Comparison of ENCODE assay signal across 8 mouse cellular contexts in the genomic region with DNA sequence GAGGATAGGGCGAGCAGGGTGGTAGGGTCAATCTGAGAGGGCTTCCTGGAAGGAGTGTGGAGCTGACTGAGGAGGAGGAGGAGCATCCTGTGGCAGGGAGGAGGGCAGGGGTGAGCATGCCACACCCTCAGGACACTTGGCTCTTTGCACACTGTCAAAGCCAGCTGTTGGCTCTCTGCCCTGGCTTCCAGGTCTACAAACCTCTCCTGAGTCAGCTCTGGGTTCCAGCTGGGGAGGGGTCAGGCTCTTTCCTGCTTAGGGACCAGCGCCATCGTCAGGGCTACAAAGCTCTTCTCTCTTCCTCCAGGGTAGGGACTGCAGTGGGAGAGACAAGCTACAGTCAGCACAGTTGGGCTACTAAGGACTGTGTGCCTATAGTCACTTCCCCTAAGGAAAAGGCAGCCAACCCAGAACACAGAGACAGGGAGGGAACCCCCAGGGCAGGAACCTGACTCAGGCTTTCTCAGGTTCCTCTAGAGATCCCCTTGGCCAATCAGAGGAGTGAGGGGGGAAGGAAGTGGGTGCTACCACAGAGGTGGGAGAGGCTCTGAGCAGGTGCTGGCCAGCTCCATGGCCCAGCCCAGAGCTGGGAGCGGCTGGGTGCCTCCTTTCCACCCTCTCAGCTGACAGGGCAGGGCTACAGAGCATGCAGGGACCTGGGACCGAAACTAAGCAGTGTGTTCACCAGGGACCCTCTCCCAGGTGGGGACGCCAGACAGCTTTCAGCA. TPM values are rescaled to one million over a fixed set of nuclear protein-coding genes. Genes with fewer than 3 reads are reported as not detected.
A peak's percentile ranks its signal among the peaks of the same experiment; 100 is the strongest.
DNase-seq lines count a peak whose midpoint lies in the region; ATAC-seq and TF ChIP-seq lines count a peak whose summit lies in the region.

No protein-coding gene starts in this region.

- H3K9ac ChIP-seq in lung, embryonic 14.5 days = no peak overlapping the region
- H3K9ac ChIP-seq in liver, embryonic 11.5 days (ENCODE audit: low read depth, low read length) = 0 out of 2 replicates have a peak overlapping the region, but pooled peaks have one; percentile 37
- H3K9ac ChIP-seq in forebrain, embryonic 11.5 days (ENCODE audit: low read length) = no peak overlapping the region

- TF ChIP-seq CTCF in lung, embryonic 14.5 days (IDR thresholded peaks at IDR 0.05; ENCODE audit: low read depth) = no peak

- H3K9me3 ChIP-seq in lung, embryonic 14.5 days (ENCODE audit: low read depth, low read length) = no peaks in the 10 kb centered on the region
- H3K9me3 ChIP-seq in embryonic facial prominence, embryonic 10.5 days = no peaks in the 10 kb centered on the region
- H3K9me3 ChIP-seq in liver, embryonic 11.5 days (ENCODE audit: control insufficient read depth, low read length) = no peaks in the 10 kb centered on the region
- H3K9me3 ChIP-seq in forebrain, embryonic 11.5 days (ENCODE audit: control insufficient read depth, low read length) = no peaks in the 10 kb centered on the region

- peaks cover 14% of the 10 kb centered on the region for H3K4me1 ChIP-seq in lung, embryonic 14.5 days (ENCODE audit: insufficient read depth)
- H3K4me1 ChIP-seq in embryonic facial prominence, embryonic 10.5 days = peaks cover 21% of the 10 kb centered on the region
- H3K4me1 ChIP-seq in liver, embryonic 11.5 days (replicated peaks; ENCODE audit: control insufficient read depth, insufficient read depth, low read length) = peaks cover 11% of the 10 kb centered on the region
- H3K4me1 ChIP-seq in forebrain, embryonic 11.5 days (replicated peaks; ENCODE audit: control insufficient read depth, insufficient read depth, low read length) = peaks cover 3% of the 10 kb centered on the region; the same call in 1 of the 2 replicates

- no peaks in the 10 kb centered on the region for H3K27me3 ChIP-seq in lung, embryonic 14.5 days (ENCODE audit: insufficient read depth, low read length)
- H3K27me3 ChIP-seq in embryonic facial prominence, embryonic 10.5 days (replicated peaks; ENCODE audit: low read depth, poor library complexity, severe bottlenecking) = 0 out of 2 replicates have a peak, but pooled peaks cover 4% of the 10 kb centered on the region
- H3K27me3 ChIP-seq in liver, embryonic 11.5 days (replicated peaks; ENCODE audit: control insufficient read depth, insufficient read depth, low read length) = no peaks in the 10 kb centered on the region
- H3K27me3 ChIP-seq in forebrain, embryonic 11.5 days (ENCODE audit: control insufficient read depth, insufficient read depth, low read length) = no peaks in the 10 kb centered on the region

- WGBS in lung, embryonic 14.5 days = 44% methylated on average over 6 of the region's 6 CpGs
- 58% methylated on average over 6 of the region's 6 CpGs for WGBS in embryonic facial prominence, embryonic 10.5 days
- 58% methylated on average over 6 of the region's 6 CpGs for WGBS in liver, embryonic 11.5 days
- 58% methylated on average over 6 of the region's 6 CpGs for WGBS in forebrain, embryonic 11.5 days

- H3K27ac ChIP-seq in lung, embryonic 14.5 days (ENCODE audit: low read depth) = no peak overlapping the region
- 0 out of 2 replicates have a peak overlapping the region, but pooled peaks have one; percentile 35 for H3K27ac ChIP-seq in embryonic facial prominence, embryonic 10.5 days (replicated peaks)
- H3K27ac ChIP-seq in liver, embryonic 11.5 days (ENCODE audit: low read depth, low read length) = no peak overlapping the region
- no peak overlapping the region for H3K27ac ChIP-seq in forebrain, embryonic 11.5 days (ENCODE audit: low read depth, low read length)

- no peak for ATAC-seq in lung, embryonic 14.5 days (ENCODE audit: insufficient read depth)
- 0 out of 2 replicates have a peak, but pooled peaks have one; percentile 34 for ATAC-seq in liver, embryonic 11.5 days (replicated peaks; ENCODE audit: low FRiP score)
- ATAC-seq in forebrain, embryonic 11.5 days (replicated peaks; ENCODE audit: low FRiP score) = no peak

- H3K36me3 ChIP-seq in lung, embryonic 14.5 days (ENCODE audit: insufficient read depth) = no peaks in the 10 kb centered on the region
- no peaks in the 10 kb centered on the region for H3K36me3 ChIP-seq in embryonic facial prominence, embryonic 10.5 days (replicated peaks)
- H3K36me3 ChIP-seq in liver, embryonic 11.5 days (ENCODE audit: control insufficient read depth, insufficient read depth, low read length) = no peaks in the 10 kb centered on the region
- H3K36me3 ChIP-seq in forebrain, embryonic 11.5 days (ENCODE audit: control insufficient read depth, insufficient read depth, low read length) = no peaks in the 10 kb centered on the region

- no peak overlapping the region for H3K4me3 ChIP-seq in lung, embryonic 14.5 days (ENCODE audit: low read depth, low read length)
- no peak overlapping the region for H3K4me3 ChIP-seq in embryonic facial prominence, embryonic 10.5 days
- H3K4me3 ChIP-seq in liver, embryonic 11.5 days (ENCODE audit: low read depth, low read length) = no peak overlapping the region
- H3K4me3 ChIP-seq in forebrain, embryonic 11.5 days (ENCODE audit: low read depth, low read length) = no peak overlapping the region

- no peak overlapping the region for H3K4me2 ChIP-seq in lung, embryonic 14.5 days
- no peak overlapping the region for H3K4me2 ChIP-seq in liver, embryonic 11.5 days
- H3K4me2 ChIP-seq in forebrain, embryonic 11.5 days (ENCODE audit: low read depth, low read length, severe bottlenecking) = no peak overlapping the region

- peak; percentile 52 for DNase-seq in lung, embryonic 14.5 days
- DNase-seq in lung, postnatal 25 days (ENCODE audit: low spot score) = no peak
- no peak for DNase-seq in embryonic facial prominence, embryonic 10.5 days (ENCODE audit: low spot score)
- DNase-seq in liver, embryonic 11.5 days (ENCODE audit: low spot score) = no peak
- peak; percentile 55 for DNase-seq in thymus, postnatal 14 days
- no peak for DNase-seq in natural killer cell, adult 2 months (ENCODE audit: low spot score in 2 of 2)
- DNase-seq in embryo, embryonic 11 days = no peak
- no peak for DNase-seq in forebrain, embryonic 11.5 days (ENCODE audit: low spot score)

RNA-seq across cellular contexts. Expression of a gene that starts 24.8 kb away (rescaled TPM):
- 1.6 and 1.7 TPM in 2 replicates for polyA plus RNA-seq in lung, embryonic 14.5 days (2014; fragmentation: Nextera tagmentation; extraction: Ambion mirVana)
- 1.0 and 1.1 TPM in 2 replicates for polyA plus RNA-seq in embryonic facial prominence, embryonic 10.5 days (2016; fragmentation: Nextera tagmentation; extraction: Ambion mirVana)
- polyA plus RNA-seq in liver, embryonic 11.5 days (2014; fragmentation: Nextera tagmentation; extraction: Ambion mirVana) = 0.07 and 0.13 TPM in 2 replicates
- 0.32 and 0.59 TPM in 2 replicates for polyA plus RNA-seq in forebrain, embryonic 11.5 days (2014; fragmentation: Nextera tagmentation; extraction: Ambion mirVana)

Comparison
In these comparisons a context has a peak if more than half of its experiments do, and no peak if none do; other contexts are left out.
1. DNase-seq: peak in lung, embryonic 14.5 days (single experiment) and thymus, postnatal 14 days (single experiment); none in lung, postnatal 25 days (single experiment), embryonic facial prominence, embryonic 10.5 days (single experiment), liver, embryonic 11.5 days (single experiment), natural killer cell, adult 2 months (0 of 2), embryo, embryonic 11 days (single experiment) and forebrain, embryonic 11.5 days (single experiment).